Mouse (Mus musculus): ENCODE measurements around the gene Tapbp. TPM values are rescaled to one million over a fixed set of nuclear protein-coding genes. Genes with fewer than 3 reads are reported as not detected.
"Not testable (repeated sequence)": the region's sequence is repeated elsewhere in the genome, so short reads cannot be mapped to it uniquely, and the experiment has no call there.

Tapbp gene
- total RNA-seq, 2 experiments from 2014 or later: 30.7 to 34.3 TPM

DNA sequence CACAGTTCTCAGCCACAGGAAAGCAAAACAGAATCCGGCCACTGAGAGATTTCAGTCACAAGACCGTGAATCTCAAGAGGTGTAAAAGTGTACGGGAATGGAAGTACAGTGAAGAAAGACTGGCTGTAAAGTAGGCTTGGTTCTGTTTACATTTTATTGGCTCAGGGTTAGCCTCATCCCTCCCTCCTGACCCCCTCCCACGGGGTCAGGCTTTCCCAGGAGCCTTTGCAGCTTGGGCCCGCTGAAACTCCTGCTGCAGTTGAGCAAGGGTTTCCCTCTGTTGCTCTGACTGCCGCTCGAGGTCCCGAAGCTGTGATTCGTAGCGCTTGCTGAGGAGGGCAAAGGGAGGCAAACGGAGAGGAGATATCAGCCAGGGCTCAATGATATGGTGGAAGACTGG, 23.1 kb downstream of the Tapbp start:
- no peak for ATAC-seq (replicated peaks; ENCODE audit: low FRiP score, poor library complexity, severe bottlenecking)

DNA sequence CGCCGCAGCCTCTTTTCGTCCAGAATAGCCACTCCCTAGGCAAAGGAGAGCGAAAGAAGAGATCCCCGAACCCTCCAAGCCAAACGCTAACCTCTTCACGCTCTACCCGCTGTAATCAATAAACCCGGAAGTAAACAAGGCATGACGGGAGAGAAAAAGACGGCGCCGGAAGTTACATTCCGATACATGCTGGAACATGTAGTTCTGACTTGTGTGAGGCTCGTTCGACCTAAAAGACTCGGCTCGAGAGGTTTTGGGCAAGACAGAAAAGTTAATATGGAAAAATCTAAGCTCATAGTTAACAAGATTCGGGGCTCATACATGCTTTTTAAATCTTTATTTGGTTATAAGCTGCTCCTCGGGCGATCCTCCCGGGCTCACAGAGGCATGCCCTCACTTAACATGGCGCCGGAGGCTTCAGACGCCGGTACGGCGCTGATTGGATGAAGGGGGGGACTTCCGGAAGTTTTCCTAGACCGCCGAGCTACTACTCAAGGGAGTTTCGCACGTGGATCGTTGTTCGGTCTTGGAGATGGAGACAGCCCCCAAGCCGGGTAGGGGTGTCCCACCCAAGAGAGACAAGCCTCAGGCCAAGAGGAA, 24.6 kb downstream of the Tapbp start, which contains the start of the genes Pfdn6 and Wdr46:
Gene Pfdn6, minus strand, starts transcription at position 138 of the 600 bp plus-strand sequence.
Gene Wdr46, plus strand, starts transcription at position 455 of the 600 bp plus-strand sequence.
- peak; percentile 95 for ATAC-seq (replicated peaks; ENCODE audit: low FRiP score, poor library complexity, severe bottlenecking)

DNA sequence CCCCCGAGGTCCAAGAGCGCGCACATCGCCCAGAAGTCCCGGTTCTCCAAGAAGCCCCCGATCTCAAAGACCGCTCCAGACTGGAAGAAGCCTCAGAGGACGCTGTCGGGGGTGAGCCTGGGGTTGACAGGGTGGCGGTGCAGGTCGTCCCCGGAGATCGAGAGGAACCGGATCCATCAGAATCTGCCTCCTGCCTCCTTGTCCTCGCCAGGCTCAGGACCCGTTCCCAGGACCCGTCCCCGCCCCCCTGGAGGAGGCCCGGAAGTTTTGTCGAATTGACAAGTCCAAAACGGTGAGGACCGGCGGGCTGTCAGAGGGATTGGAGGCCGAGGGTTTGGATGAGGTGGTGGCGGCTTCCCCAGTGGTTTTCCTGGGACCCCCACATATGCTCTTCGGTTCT, 25.3 kb downstream of the Tapbp start:
- no peak for ATAC-seq (replicated peaks; ENCODE audit: low FRiP score, poor library complexity, severe bottlenecking)

DNA sequence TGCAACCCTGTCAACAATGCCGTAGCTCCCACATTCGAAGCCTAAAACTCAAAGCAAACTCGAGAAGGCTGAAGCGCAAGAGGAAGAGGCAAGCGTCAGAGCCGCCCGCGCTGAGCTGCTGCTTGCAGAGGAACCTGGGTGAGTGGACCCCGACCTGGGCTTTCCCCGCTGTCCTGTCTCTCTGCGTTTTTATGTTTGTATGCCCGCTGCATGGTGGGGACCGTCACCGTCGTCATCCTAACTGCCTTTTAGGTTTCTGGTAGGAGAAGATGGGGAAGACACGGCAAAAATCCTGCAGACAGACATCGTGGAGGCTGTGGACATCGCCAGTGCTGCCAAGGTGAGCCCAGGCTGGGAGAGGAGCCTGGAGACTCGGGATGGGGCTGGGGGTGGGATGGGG, 25.7 kb downstream of the Tapbp start:
- ATAC-seq (replicated peaks; ENCODE audit: low FRiP score, poor library complexity, severe bottlenecking): no peak

DNA sequence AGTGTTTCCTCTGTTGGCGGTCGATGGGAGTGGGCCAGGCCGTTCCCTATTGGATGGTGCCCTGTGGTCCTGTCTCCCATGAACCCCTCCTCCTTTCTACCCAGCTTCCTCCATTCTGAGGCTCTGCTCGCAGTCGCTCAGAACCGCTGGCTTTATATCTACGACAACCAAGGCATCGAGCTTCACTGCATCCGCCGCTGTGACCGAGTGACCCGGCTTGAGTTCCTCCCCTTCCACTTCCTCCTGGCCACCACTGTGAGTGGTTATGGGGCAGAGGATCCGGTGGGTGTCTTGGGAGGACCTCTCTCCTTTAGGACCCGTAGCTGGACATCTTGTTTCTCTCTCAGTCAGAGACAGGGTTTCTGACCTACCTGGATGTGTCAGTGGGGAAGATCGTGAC, 27.8 kb downstream of the Tapbp start:
- no peak for ATAC-seq (replicated peaks; ENCODE audit: low FRiP score, poor library complexity, severe bottlenecking)

DNA sequence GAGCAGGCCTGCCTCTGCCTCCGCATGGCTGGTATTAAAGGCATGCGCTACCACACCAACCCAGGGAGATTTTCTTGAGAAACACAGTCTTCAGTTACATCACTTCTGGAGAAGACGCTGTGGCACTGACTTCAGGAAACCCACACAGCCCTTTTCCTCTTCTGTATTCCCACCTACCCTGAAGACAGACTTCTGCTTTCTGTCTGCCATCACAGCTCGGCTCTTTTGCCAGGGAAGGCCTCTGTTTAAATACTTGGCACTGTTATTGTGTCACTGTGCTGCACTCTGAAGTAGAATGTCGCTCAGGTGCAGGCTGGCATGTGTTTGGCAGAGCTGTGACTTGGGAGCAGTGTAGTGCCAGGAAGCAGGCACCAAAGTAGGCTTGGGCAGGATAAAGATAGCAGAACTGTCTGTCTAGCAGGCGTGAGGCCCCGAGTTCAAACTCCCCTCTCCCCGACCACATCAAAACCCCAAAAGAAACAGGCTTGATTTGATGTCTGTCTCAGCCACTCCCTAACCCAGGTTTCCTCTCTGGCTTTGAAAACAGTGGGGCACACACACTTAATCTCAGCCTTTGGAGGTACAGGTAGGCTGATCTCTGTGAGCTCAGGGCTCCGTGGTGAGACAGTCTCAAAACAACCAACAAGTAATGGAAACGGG, 31.9 kb downstream of the Tapbp start:
- ATAC-seq (replicated peaks; ENCODE audit: low FRiP score, poor library complexity, severe bottlenecking): no peak

GRCm38 (mm10) chr17:33948090-33948904, 32.6 kb downstream of the Tapbp start:
- ATAC-seq (replicated peaks; ENCODE audit: low FRiP score, poor library complexity, severe bottlenecking): no peak

GRCm38 (mm10) chr17:33948905-33949537, 33.3 kb downstream of the Tapbp start:
- no peak for ATAC-seq (replicated peaks; ENCODE audit: low FRiP score, poor library complexity, severe bottlenecking)

DNA sequence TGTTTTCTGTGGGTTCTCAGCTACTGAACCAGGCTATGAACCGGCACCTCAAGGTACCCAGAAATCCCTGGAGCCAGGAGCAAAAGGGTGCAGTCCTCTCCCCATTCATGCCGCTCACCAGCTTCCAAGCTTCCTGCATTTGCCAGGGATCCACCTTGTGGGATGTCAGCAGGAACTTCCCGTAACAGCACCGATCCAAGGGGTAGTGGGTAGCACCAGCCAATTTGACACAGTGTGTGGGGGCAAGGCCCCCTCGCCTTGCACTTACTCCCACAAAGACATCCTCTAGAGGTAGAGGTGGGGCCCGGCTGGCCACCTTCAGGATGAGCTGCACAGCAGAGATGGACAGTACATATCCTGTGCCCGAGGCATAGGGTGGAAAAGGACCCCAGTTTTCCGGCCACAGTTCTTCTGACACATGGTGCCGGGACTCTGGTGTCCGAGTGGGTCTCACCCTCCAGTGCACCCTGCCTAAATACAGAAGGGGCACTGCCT, 34.5 kb downstream of the Tapbp start:
- ATAC-seq (replicated peaks; ENCODE audit: low FRiP score, poor library complexity, severe bottlenecking): no peak

DNA sequence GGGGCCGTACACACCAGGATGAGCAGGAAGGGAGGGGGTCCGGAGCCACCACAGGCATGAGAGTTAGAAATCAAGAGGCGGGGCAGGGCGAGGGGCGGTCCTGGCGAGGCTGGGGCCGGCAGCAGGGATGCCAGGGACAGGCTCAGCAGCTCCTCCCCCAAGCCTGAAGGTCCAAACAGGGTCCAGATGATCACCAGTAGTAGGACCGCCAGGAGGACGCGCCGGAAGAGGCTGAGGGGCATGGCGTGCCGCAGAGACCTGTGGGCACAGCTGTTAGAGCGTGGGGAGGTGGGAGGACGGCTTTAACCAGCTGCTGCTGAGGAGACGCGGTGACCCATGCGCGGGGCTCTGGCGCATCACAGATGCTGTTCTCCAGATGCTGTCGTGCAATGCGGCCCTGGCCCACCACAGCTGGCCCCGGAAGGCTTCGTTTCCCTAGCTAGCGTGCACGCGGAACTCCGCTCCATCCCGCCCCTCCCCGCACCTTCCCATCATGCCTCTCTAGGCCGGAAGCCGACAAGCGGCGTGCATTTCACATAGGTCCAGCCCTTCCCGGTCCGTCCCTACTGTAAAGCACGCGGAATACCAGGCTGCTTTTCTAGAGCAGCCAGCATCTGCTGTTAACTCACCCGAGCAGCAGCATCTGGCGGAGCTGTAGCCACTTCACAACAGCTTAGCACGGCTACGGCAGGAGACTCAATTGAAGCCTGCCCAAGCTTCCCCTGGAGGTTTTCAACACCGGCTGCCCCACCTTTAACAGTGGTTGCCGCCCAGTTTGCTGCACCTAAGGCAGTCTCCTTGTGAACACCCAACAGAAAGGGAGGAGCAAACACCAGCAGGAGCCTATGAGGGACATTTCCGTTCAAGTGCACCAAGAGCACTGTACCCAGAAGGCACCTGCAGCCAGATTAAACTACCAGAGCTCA, 35.6 kb downstream of the Tapbp start, which contains the start of gene B3galt4:
Gene B3galt4, minus strand, starts transcription at position 468 of the 926 bp plus-strand sequence.
- peak; percentile 53; the same call in 1 of the 2 replicates for ATAC-seq (replicated peaks; ENCODE audit: low FRiP score, poor library complexity, severe bottlenecking)

GRCm38 (mm10) chr17:33952015-33952414, 36.3 kb downstream of the Tapbp start:
- not testable (repeated sequence) for ATAC-seq (replicated peaks; ENCODE audit: low FRiP score, poor library complexity, severe bottlenecking)

- no peak for ATAC-seq (replicated peaks; ENCODE audit: low FRiP score, poor library complexity, severe bottlenecking)
Measured at GRCm38 (mm10) chr17:33952879-33953278, 37.2 kb downstream of the Tapbp start.

DNA sequence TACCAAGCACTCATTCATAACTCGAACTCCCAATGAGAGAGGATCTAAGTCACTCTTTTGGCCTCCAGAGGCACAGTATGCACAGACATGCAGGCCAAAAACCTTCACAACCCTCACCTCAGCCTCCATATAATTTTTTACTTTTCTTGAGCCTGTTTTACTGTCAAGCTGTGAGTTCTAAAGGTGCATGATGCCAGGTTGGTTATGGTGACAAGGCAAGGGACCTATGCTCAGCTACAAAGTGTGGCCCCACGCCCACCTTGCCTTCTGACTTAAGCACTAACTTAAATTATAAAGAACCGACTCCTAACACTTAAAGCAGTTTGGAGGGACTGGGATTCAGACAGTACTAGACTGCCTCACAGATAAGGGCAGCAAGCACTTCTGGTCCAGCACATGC, 37.6 kb downstream of the Tapbp start:
- ATAC-seq (replicated peaks; ENCODE audit: low FRiP score, poor library complexity, severe bottlenecking): no peak

DNA sequence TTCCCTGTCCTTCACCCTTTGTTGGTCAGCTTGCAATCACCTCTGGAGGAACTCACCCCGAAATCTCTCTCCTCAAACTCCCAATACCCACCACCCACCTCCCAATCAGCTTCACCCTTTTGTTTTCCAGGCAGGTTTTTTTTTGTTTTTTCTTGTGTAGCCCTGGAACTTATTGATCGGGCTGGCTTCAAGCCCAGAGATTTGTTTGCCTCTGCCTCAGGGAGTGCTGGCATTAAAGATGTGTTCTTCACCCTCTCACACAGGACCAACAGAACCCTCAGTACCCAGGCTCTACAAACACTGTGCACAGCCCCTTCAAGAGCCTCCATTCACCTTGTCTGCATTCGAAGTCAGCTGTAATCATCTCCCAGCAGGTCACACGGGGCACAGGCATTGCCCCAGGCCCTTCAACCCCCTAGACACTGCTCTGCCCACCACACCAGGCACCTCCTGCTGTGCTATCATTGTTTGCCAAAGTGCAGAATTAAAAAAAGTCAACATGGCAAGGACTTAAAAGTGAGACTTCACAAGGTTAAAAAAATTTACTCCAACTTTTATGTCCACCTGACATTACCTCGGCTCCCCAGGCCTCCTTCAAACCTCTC, 38.4 kb downstream of the Tapbp start:
- ATAC-seq (replicated peaks; ENCODE audit: low FRiP score, poor library complexity, severe bottlenecking): no peak

DNA sequence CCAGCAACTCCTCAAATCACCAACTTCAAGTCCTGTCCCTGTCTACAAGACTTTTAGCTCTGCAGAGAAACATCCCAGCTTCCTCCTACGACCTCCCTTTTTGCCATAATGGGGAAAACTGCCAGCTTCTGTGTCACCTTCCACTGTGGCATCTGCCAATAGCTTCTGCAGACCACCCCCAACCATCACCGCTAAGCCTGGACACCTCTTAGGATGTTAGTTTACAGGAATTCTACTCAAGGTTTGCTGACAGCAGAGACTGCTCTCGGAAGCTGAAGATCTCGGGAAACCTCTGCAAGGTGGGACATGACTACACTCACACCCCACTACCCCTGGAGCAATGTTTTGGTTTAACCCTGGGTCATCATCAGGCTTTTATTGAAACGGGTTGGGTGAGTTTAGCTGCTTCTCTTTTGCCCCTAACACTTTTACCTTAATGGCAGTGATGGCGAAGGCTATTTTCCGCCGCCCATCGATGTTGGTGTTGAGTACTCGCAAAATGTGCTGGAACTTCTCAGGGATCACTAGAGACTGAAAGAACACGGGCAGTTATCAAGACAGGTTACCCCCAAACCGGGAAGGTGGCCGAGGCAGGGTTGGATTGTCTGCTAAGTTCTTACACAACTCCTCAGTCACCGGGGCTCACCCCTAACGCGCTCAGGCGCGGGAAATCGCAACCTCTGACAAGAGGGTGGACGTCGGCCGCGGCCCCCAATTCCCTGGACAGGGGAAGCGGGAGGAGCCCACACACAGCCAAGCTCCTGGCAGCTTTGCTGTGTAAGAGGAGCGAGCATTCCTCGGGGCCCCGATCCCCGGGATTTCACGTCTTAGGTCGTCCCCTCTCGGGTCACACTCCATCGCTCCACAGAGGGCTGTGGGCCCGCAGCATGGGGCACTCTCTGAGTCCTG, 39.2 kb downstream of the Tapbp start:
- no peak; the same call in none of the 2 replicates for ATAC-seq (replicated peaks; ENCODE audit: low FRiP score, poor library complexity, severe bottlenecking)

DNA sequence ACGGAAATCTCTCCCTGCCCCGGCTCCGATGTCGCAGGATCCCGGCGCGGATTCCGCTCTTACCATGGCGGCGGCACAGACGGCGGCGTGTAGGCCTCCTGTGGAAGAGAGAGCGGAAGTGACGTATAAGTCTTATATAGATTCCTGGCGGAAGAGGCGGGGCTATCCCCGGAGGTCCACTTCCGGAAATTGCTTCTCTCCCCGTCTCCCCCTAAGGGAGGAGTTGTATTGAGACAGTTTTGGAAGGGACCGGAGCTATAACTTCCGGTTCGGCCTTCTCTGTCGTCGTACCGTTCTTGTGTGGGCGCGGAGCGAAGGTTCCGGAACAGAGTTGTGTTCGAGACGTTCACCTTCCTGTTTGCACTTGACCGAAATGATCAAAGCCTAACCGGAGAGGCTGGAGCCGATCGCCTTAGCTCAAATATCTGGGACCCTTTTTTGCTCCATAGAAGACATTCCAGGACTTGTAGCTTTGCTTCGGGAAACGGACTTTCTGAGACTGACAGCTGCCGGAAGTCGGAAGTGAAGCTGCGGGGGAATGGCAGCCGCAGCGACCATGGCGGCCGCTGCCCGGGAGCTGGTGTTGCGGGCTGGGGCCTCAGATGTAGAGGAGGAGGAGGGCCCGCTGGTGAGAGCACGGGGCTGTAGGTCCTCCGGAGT, 40.0 kb downstream of the Tapbp start, which contains the start of the genes Vps52 and Rps18:
Gene Vps52, plus strand, starts transcription at position 258 of the 660 bp plus-strand sequence.
Gene Rps18, minus strand, starts transcription at position 447 of the 660 bp plus-strand sequence.
- peak; percentile 90 for ATAC-seq (replicated peaks; ENCODE audit: low FRiP score, poor library complexity, severe bottlenecking)

DNA sequence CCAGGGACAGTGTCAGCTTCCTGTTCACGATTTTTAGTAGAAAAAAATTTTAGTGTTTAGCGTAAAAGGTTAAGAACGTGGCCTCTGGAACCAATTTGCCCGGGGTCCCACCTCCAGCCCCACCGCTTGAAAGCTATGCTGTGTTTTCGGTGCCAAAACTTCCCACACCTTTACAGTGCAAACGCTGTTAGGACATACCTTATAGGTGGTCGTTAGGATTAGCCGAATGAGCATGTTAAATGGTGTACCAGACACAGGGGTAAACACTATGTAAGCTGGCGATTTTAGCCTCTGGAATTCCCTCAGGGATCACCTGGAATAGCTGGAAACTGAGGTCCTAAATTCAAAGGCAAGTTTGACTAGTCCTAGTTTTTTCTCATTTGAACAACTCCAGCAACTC, 40.6 kb downstream of the Tapbp start:
- ATAC-seq (replicated peaks; ENCODE audit: low FRiP score, poor library complexity, severe bottlenecking): no peak
